In the genomic region with DNA sequence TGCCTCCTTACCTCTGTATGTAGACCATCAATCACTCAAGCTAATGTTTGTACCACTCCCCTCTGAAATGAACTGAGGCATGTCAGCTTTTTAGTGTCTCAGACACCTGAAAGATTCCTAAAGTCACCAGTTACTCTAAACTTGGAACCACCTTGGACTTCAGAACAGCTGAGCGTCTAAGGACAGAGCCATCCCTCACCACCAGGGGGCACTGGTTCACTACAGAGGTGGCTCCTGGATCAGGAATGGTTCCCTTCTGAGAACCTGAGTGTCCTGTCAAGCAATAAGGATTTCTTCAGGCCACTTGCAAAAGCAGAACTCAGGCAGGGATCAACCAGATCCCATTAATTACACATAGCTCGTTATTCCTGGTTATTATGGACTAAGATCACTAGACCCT, we compare ENCODE assay signal across 8 mouse cellular contexts. TPM values are rescaled to one million over a fixed set of nuclear protein-coding genes. Genes with fewer than 3 reads are reported as not detected.
DNase-seq lines count a peak whose midpoint lies in the region; TF ChIP-seq lines count a peak whose summit lies in the region.

No protein-coding gene starts in this region.

- no peak overlapping the region for H3K9ac ChIP-seq in liver, adult 2 months (ENCODE audit: low read depth, low read length)

- H3K36me3 ChIP-seq in thymus, adult 2 months (ENCODE audit: control insufficient read depth, insufficient read depth, low read length) = no peaks in the 10 kb centered on the region
- no peaks in the 10 kb centered on the region for H3K36me3 ChIP-seq in liver, adult 2 months (ENCODE audit: control insufficient read depth, insufficient read depth, low read length)

- no peaks in the 10 kb centered on the region for H3K4me1 ChIP-seq in thymus, adult 2 months (replicated peaks; ENCODE audit: control insufficient read depth, insufficient read depth, low read length)
- peaks cover 8% of the 10 kb centered on the region; the same call in 1 of the 2 replicates for H3K4me1 ChIP-seq in liver, adult 2 months (ENCODE audit: control insufficient read depth, insufficient read depth, low read length)
- peaks cover 7% of the 10 kb centered on the region; the same call in 1 of the 2 replicates for H3K4me1 ChIP-seq in olfactory bulb, adult 2 months (ENCODE audit: control insufficient read depth, insufficient read depth, low read length)

- no peaks in the 10 kb centered on the region for H3K27me3 ChIP-seq in thymus, adult 2 months (ENCODE audit: control insufficient read depth, insufficient read depth, low read length)
- H3K27me3 ChIP-seq in liver, adult 2 months (ENCODE audit: control insufficient read depth, insufficient read depth, low read length) = no peaks in the 10 kb centered on the region

- no peak overlapping the region for H3K4me3 ChIP-seq in thymus, adult 2 months (ENCODE audit: control insufficient read depth, insufficient read depth, low read length)
- H3K4me3 ChIP-seq in liver, adult 2 months (ENCODE audit: insufficient read depth, low read depth, low read length) = no peak overlapping the region
- H3K4me3 ChIP-seq in olfactory bulb, adult 2 months (ENCODE audit: insufficient read depth, low read depth, low read length) = no peak overlapping the region

- no peak overlapping the region for H3K27ac ChIP-seq in thymus, adult 2 months (ENCODE audit: control insufficient read depth, insufficient read depth, low read length)
- no peak overlapping the region for H3K27ac ChIP-seq in liver, adult 2 months (replicated peaks; ENCODE audit: insufficient read depth, low read depth, low read length)
- no peak overlapping the region for H3K27ac ChIP-seq in olfactory bulb, adult 2 months (ENCODE audit: insufficient read depth, low read depth, low read length)

- H3K79me2 ChIP-seq in liver, adult 2 months (ENCODE audit: control insufficient read depth, insufficient read depth, low read length) = no peaks in the 10 kb centered on the region

- DNase-seq in thymus, adult 2 months = peak; percentile 75
- DNase-seq in thymus, adult 18-20 months = no peak
- DNase-seq in cerebellum, adult 8-10 months = peak; percentile 65
- DNase-seq in frontal cortex, postnatal 36 days (ENCODE audit: low spot score in 2 of 2) = peak; percentile 79 to 83
- peak; percentile 47 to 83 for DNase-seq in kidney, adult 8-10 months
- DNase-seq in liver, adult 2 months (ENCODE audit: extremely low read depth, low read depth, low spot score) = peak; percentile 71
- DNase-seq in testis, postnatal 10 days (ENCODE audit: low spot score) = peak; percentile 95

- TF ChIP-seq POLR2A in thymus, adult 2 months (IDR thresholded peaks at IDR 0.05; ENCODE audit: control insufficient read depth, extremely low read depth, insufficient read depth, low read length, poor library complexity) = no peak
- no peak for TF ChIP-seq POLR2A in liver, adult 2 months (IDR thresholded peaks at IDR 0.05; ENCODE audit: extremely low read depth, insufficient read depth, low read length)
- TF ChIP-seq POLR2A in olfactory bulb, adult 2 months (IDR thresholded peaks at IDR 0.05; ENCODE audit: insufficient read depth, low read depth, low read length) = no peak

- WGBS in thymus, adult 2 months = 6% methylated on average over 2 of the region's 2 CpGs
- 9% methylated on average over 2 of the region's 2 CpGs for WGBS in liver, adult 2 months
- 4% methylated on average over 2 of the region's 2 CpGs for WGBS in olfactory bulb, adult 2 months

- TF ChIP-seq CTCF in thymus, adult 2 months (IDR thresholded peaks at IDR 0.05; ENCODE audit: borderline replicate concordance, control insufficient read depth, extremely low read depth, insufficient read depth, low read length, poor library complexity) = peak; percentile 31; the same call in 1 of the 2 replicates
- peak; percentile 91 for TF ChIP-seq CTCF in liver, adult 2 months (IDR thresholded peaks at IDR 0.05; ENCODE audit: low read depth, low read length)
- TF ChIP-seq CTCF in olfactory bulb, adult 2 months (IDR thresholded peaks at IDR 0.05; ENCODE audit: insufficient read depth, low read depth, low read length) = 0 out of 2 replicates have a peak, but pooled peaks have one; percentile 34

RNA-seq across cellular contexts. Expression of gene Pom121, which starts 5.9 kb away (rescaled TPM):
- 50.3 and 78.1 TPM in 2 replicates for polyA plus RNA-seq in thymus, adult 2 months (2012; rRNA removed)
- total RNA-seq in liver, adult 2 months (2014; rRNA removed) = 0.92 and 2.0 TPM in 2 replicates
- polyA plus RNA-seq in liver, adult 2 months (2012; rRNA removed) = 5.7 and 6.0 TPM in 2 replicates
- polyA plus RNA-seq in olfactory bulb, adult 2 months (2012; ENCODE audit: insufficient read depth, insufficient read length, low replicate concordance, missing spikeins) = not detected in 2 replicates

RNA-seq across cellular contexts. Expression of gene Nsun5, which starts 30.5 kb away (rescaled TPM):
- 65.6 and 74.4 TPM in 2 replicates for polyA plus RNA-seq in thymus, adult 2 months (2012; rRNA removed)
- total RNA-seq in liver, adult 2 months (2014; rRNA removed) = 7.7 and 10.7 TPM in 2 replicates
- 16.4 and 23.7 TPM in 2 replicates for polyA plus RNA-seq in liver, adult 2 months (2012; rRNA removed)
- not detected in 2 replicates for polyA plus RNA-seq in olfactory bulb, adult 2 months (2012; ENCODE audit: insufficient read depth, insufficient read length, low replicate concordance, missing spikeins)

RNA-seq across cellular contexts. Expression of gene Trim50, which starts 47.1 kb away (rescaled TPM):
- polyA plus RNA-seq in thymus, adult 2 months (2012; rRNA removed) = not detected in 2 replicates
- not detected in 2 replicates for total RNA-seq in liver, adult 2 months (2014; rRNA removed)
- not detected in 2 replicates for polyA plus RNA-seq in liver, adult 2 months (2012; rRNA removed)
- polyA plus RNA-seq in olfactory bulb, adult 2 months (2012; ENCODE audit: insufficient read depth, insufficient read length, low replicate concordance, missing spikeins) = not detected in 2 replicates

RNA-seq across cellular contexts. Expression of gene Fkbp6, which starts 50.4 kb away (rescaled TPM):
- 0.10 TPM in 1 of 2 replicates, not detected in the other for polyA plus RNA-seq in thymus, adult 2 months (2012; rRNA removed)
- total RNA-seq in liver, adult 2 months (2014; rRNA removed) = not detected in 2 replicates
- polyA plus RNA-seq in liver, adult 2 months (2012; rRNA removed) = not detected in 2 replicates
- polyA plus RNA-seq in olfactory bulb, adult 2 months (2012; ENCODE audit: insufficient read depth, insufficient read length, low replicate concordance, missing spikeins) = not detected in 2 replicates

Comparison
In these comparisons a context has a peak if more than half of its experiments do, and no peak if none do; other contexts are left out.
1. DNase-seq: peak in thymus, adult 2 months (single experiment), cerebellum, adult 8-10 months (single experiment), frontal cortex, postnatal 36 days (2 of 2), kidney, adult 8-10 months (2 of 2), liver, adult 2 months (single experiment) and testis, postnatal 10 days (single experiment); none in thymus, adult 18-20 months (0 of 2).
2. CTCF ChIP-seq: peak in every context shown above with its lines; median percentile 91 in liver, adult 2 months; 34 in olfactory bulb, adult 2 months; 31 in thymus, adult 2 months.
3. RNA of gene Nsun5, which starts 30.5 kb away (polyA plus RNA-seq): 65.6 to 74.4 TPM in thymus, adult 2 months and 16.4 to 23.7 TPM in liver, adult 2 months; not detected in olfactory bulb, adult 2 months; every median in the first group is over 10 times any median in the second.